Mouse (Mus musculus) ZHBTc4 (cell line): ENCODE data around the gene Tbc1d32.
"Not testable (repeated sequence)": the region's sequence is repeated elsewhere in the genome, so short reads cannot be mapped to it uniquely, and the experiment has no call there.

Experiments used
- DNase-seq: peaks from one replicate; pipeline ENCODE4 v3.0.0-alpha.2; 2011; ENCODE audit warnings: low read depth, low spot score

Tbc1d32 gene

DNA sequence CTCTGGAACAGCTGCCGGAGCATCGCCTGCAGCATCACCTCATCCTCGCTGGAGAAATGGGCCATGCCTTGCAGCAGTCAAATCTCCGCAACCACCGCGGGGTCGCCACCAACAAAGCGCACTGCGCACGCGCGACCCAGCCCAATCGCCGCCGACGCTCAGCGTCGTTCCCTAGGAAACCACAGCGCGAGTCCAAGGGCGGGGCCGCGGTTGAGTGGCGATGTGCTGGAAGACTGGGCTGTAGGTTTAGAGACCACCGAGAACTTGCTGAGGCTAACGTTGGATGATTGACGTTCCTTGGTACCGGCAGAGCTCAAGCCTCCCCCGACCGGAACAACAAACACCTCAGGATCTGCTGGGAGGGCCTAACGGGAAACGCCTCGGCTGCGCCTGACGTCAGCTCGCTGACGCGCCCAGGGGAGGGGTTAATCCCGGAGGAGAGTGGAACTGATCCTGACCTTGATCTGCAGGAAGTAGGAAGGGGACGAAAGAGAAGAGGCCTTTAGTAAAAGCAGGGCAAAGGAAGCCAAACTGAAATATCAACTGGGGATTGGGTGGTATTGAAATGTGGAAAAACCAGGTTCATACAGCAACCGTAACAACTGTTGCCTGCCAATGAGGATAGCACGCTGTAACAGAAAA, at the start of gene Tbc1d32:
Gene Tbc1d32 (minus strand): TSS at position 122 of the 642 bp plus-strand sequence.
- peak; percentile 97 for DNase-seq

GRCm38 (mm10) chr10:56227771-56228275, 666 bp downstream of the Tbc1d32 start:
- peak; percentile 40 for DNase-seq

GRCm38 (mm10) chr10:56215797-56216196, 12.7 kb downstream of the Tbc1d32 start:
- no peak for DNase-seq

DNA sequence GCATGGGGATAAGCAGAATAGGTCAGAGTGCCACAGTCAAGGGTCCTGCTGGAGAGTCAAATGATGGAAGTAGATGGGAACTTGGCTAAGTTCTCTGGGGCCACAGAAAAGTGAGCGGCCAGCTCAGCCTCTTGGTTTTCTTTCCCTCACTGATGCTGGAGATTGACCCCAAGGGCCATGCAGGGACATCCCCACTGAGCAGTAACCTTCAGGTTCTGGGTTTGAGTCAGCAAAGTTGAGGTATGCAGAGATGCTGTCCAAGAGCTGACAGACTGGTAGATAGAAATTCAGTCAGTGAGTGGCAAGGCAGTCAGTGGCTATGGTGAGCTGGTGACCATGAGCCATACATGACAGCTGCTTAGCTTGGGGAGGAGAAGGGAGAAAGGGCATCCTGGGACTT, 18.1 kb downstream of the Tbc1d32 start:
- no peak for DNase-seq

- DNase-seq, result no peak
These were observed 21.6 kb downstream of the Tbc1d32 start for GRCm38 (mm10) chr10:56206802-56207404.

GRCm38 (mm10) chr10:56204348-56204747, 24.1 kb downstream of the Tbc1d32 start:
- DNase-seq, result no peak

DNA sequence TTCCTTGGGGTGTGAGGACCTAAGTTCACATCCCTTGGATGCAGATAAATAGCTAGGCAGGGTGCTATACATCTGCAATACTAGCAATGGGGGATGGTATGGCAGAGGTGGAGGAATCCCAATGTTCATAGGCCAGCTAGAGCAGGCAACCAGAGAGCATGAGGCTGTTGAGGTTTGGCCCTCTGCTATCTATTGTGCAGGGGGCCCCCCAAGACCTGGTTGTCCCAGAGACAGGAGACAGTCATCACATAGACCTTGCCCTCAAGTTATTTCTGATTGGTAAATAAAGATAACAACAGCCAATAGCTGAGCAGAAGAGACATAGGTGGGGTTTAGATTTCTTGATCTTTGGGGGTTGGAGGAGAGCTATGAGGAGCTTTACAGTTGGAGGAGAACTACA, 28.6 kb downstream of the Tbc1d32 start:
- no peak for DNase-seq

DNA sequence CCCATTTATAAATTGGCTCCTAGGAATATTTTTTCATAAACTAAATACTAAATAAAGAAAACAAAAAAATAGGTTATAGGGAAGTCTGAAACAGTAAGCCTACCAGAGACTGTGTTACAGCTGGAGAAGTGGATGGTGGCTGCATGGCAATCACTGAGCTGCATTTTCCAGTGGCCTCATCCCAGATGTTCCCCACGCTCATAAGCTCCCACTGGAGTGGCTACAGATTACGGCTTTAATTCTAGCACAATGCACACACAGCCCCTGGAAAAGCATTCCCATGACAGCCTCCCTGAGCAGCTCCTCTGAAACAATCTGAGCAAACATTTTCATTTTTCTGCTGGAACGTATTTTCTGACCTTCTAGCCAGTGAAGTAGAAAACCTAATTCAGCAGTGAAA, 29.8 kb downstream of the Tbc1d32 start:
- no peak for DNase-seq

- DNase-seq, result no peak
These were observed 34.2 kb downstream of the Tbc1d32 start for GRCm38 (mm10) chr10:56194310-56194709.

- DNase-seq, result no peak
These were observed 46.8 kb downstream of the Tbc1d32 start for GRCm38 (mm10) chr10:56181727-56182126.

GRCm38 (mm10) chr10:56173184-56173583, 55.3 kb downstream of the Tbc1d32 start:
- DNase-seq, result no peak

DNA sequence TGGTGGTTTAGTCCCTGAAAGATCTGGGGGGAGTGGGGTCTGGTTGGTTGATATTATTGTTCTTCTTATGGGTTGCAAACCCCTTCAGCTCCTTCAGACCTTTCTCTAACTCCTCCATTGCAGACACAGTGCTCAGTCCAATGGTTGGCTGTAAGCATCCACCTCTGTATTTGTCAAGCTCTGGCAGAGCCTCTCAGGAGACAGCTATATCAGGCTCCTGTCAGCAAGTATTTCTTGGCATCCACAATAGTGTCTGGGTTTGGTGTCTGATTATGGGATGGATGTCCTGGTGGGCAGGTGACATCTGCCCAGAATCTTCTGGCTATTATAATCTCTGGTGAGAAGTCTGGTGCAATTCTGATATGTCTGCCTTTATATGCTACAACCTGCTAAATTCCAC, 60.8 kb downstream of the Tbc1d32 start:
- not testable (repeated sequence) for DNase-seq

DNA sequence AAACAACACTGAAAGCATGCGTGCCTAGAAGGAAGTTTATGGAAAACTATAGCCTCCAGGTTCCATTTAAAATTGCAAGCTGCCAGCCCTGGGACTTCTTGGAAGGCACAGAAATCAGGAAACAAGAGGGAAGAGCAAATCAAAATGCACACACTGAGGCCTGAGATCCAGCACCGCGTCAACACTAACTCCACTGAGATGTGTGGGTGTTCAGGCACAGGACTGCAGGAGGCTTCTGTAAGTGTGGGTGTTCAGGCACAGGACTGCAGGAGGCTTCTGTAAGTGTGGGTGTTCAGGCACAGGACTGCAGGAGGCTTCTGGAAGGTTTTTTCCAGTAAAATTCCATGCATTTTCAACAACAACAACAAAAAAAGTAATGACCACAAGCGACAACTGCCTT, 62.7 kb downstream of the Tbc1d32 start:
- no peak for DNase-seq

- no peak for DNase-seq
These were observed 64.1 kb downstream of the Tbc1d32 start for GRCm38 (mm10) chr10:56164411-56164810.

GRCm38 (mm10) chr10:56158748-56159147, 69.7 kb downstream of the Tbc1d32 start:
- peak; percentile 9 for DNase-seq

DNA sequence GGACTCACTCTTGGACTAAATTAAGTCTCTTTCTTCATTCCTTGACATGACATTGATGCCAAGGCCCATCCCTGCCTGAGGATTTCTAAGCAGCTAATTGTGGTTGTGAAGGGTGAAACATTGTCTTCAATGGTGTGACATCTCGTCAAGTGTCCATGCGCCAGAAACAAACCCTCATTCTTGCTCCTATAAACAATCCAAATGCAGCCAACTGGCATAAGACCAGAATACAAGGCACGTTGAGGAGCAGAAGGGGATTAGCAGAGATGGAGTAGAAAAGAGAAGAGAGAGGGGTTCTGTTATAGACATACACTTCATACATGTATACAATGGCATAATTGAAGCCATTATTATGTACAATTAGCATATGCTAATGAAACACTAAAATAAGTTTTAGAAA, 70.3 kb downstream of the Tbc1d32 start:
- no peak for DNase-seq

DNA sequence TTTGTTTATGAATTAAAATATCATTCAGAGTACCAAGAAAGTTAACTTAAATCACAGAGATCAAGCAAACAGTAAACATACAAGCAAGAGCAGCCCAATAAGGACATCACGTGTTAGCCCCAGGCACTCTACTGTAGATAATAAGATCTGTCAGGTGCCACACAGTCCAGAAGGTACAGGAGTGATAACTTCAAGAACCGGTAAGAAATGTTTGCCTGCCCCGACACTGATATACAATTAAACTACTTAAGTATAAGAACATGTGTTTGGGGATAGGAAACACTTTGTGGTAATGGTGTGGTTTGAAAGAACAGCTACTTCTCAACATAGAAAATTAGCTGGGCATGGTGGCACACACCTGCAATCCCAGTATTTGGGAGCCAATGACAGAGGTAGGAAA, 71.5 kb downstream of the Tbc1d32 start:
- DNase-seq, result no peak

DNA sequence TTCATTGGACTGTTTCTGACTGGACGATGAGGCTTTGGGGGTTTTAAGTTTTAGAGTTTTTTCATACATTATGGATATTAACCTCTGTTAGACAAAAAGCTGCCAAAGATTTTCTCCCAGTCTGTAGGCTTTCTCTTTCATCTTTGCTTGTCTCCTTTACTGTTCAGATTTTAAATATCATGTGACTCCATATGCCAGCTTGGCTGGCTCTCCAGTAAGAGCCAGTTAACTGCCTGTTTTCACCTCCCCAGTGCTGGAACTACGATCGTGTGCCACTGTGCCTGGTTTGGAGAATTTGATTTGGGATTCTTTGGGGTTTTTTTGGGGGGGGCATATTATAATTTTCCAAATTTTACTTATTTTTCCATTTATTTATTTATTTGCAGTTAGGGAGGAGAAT, 79.6 kb downstream of the Tbc1d32 start:
- DNase-seq, result no peak

- DNase-seq, result no peak
These were observed 91.3 kb downstream of the Tbc1d32 start for GRCm38 (mm10) chr10:56137191-56137590.

- no peak for DNase-seq
These were observed 98.8 kb downstream of the Tbc1d32 start for GRCm38 (mm10) chr10:56129642-56130041.

DNA sequence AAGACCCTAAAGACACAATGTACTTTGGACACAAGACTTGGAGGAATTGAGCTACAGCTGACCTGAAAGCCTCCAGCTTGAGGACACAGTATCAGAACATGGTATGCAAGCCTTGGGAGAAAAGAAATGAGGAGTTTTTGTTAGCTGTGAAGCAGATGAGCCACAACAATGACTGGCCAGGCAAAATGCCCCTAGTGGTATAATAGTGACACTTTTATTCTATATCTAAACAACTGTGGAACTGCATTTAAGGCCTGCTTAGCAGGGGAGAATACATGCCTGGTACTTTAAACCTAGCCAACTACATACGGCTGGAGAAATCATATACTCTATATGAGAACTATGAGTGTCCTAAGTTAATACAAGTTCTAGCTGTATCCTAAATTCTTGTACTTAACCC, 101.5 kb downstream of the Tbc1d32 start:
- DNase-seq, result no peak

DNA sequence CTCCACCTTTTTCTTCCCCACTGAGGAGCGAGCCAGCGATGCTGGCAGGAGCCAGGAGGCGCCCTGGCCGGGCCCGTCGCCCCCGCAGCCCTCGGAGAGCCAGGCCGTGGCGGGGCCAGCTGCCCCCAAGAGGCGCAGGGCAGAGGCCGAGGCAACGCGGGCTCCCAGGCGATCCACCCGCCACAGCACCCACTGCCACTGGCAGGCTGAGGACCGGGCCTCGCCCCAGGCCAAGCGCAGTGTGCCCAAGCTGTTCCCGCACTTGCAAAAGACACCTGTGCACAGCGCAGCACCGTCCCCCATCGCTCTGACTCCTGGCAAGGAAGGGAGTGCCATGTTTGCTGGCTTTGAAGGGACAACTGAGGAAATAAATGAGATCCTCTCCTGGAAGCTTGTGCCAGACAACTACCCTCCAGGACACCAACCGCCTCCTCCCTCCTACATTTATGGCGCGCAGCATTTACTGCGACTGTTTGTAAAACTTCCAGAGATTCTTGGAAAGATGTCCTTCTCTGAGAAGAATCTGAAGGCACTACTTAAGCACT, 112.8 kb downstream of the Tbc1d32 start:
- peak; percentile 65 for DNase-seq
